Mouse (Mus musculus): ENCODE measurements at regions not wholly inside any gene's neighbourhood (a gene's known extent, or its start where the extent isn't known, plus 50 kb on each side); places are given as distances from the start of the nearest gene placed in this dataset.

- DNase-seq: no peak
- H3K4me3 ChIP-seq (replicated peaks; ENCODE audit: low read depth, low read length): no peak overlapping the region
- WGBS: 85% methylated on average over 8 of the region's 8 CpGs
Measured at GRCm38 (mm10) chr4:124417176-124417575, 193.4 kb downstream of the 3100002H09Rik start.

DNA sequence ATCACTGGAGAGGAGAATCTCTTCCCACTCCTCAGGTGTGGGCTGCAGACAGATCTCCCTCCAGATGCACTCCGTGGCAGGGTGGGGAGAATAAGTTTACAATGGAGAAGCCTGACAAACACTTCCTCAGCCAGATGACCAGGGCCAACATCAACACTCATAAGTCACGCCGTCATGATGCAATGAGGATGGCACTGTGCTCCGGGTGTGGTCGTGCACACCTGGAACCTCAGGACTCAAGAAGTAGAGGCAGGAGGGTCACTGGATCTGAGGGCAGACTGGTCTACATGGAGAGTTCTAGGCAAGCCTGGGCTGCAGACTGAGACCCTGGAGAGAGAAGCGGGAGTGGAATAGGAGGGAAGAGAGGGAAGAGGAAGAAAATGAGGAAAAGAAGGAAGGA lies 194.3 kb downstream of the 3100002H09Rik start:
- Histone ChIP-seq H3K27me3 (ENCODE audit: control insufficient read depth, insufficient read depth, low read length) (no peaks in the 10 kb centered on the region), H3K4me2 (ENCODE audit: low read length) (no peak overlapping the region), H3K9ac (replicated peaks; ENCODE audit: low read length) (no peak overlapping the region), H3K36me3 (ENCODE audit: control insufficient read depth, insufficient read depth, low read length) (no peaks in the 10 kb centered on the region), H3K9me3 (ENCODE audit: control insufficient read depth, low read length) (peaks cover 3% of the 10 kb centered on the region; the same call in 1 of the 2 replicates), H3K27ac (replicated peaks; ENCODE audit: low read depth, low read length) (no peak overlapping the region), H3K4me3 (replicated peaks; ENCODE audit: low read depth, low read length) (no peak overlapping the region), H3K4me1 (ENCODE audit: control insufficient read depth, insufficient read depth, low read length) (no peaks in the 10 kb centered on the region)
- 93% methylated on average over 6 of the region's 6 CpGs for WGBS
- ATAC-seq (ENCODE audit: low FRiP score, low TSS enrichment) (no peak), DNase-seq (no peak)

More at GRCm38 (mm10) chr4:124417176-124417575, 193.4 kb downstream of the 3100002H09Rik start:
- Histone ChIP-seq H3K9ac (replicated peaks; ENCODE audit: low read length) (no peak overlapping the region), H3K36me3 (ENCODE audit: control insufficient read depth, insufficient read depth, low read length) (no peaks in the 10 kb centered on the region), H3K27ac (replicated peaks; ENCODE audit: low read depth, low read length) (no peak overlapping the region), H3K9me3 (ENCODE audit: control insufficient read depth, low read length) (peaks cover 3% of the 10 kb centered on the region; the same call in 1 of the 2 replicates), H3K27me3 (ENCODE audit: control insufficient read depth, insufficient read depth, low read length) (no peaks in the 10 kb centered on the region), H3K4me1 (ENCODE audit: control insufficient read depth, insufficient read depth, low read length) (no peaks in the 10 kb centered on the region), H3K4me2 (ENCODE audit: low read length) (no peak overlapping the region)
- no peak for ATAC-seq (ENCODE audit: low FRiP score, low TSS enrichment)

- WGBS: 94% methylated on average over 7 of the region's 7 CpGs
- no peaks in the 10 kb centered on the region for H3K36me3 ChIP-seq (ENCODE audit: control insufficient read depth, insufficient read depth, low read length)
- no peaks in the 10 kb centered on the region for H3K4me1 ChIP-seq (ENCODE audit: control insufficient read depth, insufficient read depth, low read length)
- no peak for DNase-seq
- ATAC-seq (ENCODE audit: low FRiP score, low TSS enrichment): no peak
- no peak overlapping the region for H3K4me3 ChIP-seq (replicated peaks; ENCODE audit: low read depth, low read length)
- H3K4me2 ChIP-seq (ENCODE audit: low read length): no peak overlapping the region
- no peaks in the 10 kb centered on the region for H3K27me3 ChIP-seq (ENCODE audit: control insufficient read depth, insufficient read depth, low read length)
- H3K9ac ChIP-seq (replicated peaks; ENCODE audit: low read length): no peak overlapping the region
- H3K9me3 ChIP-seq (ENCODE audit: control insufficient read depth, low read length): no peaks in the 10 kb centered on the region
- no peak overlapping the region for H3K27ac ChIP-seq (replicated peaks; ENCODE audit: low read depth, low read length)
Measured at GRCm38 (mm10) chr4:124414386-124414785, 196.2 kb downstream of the 3100002H09Rik start.

- no peak for ATAC-seq (ENCODE audit: low FRiP score, low TSS enrichment)
- H3K4me2 ChIP-seq (ENCODE audit: low read length): no peak overlapping the region
- no peak overlapping the region for H3K4me3 ChIP-seq (replicated peaks; ENCODE audit: low read depth, low read length)
- DNase-seq: no peak
- H3K9ac ChIP-seq (replicated peaks; ENCODE audit: low read length): no peak overlapping the region
- 96% methylated on average over 1 of the region's 1 CpGs for WGBS
- no peaks in the 10 kb centered on the region for H3K9me3 ChIP-seq (ENCODE audit: control insufficient read depth, low read length)
- H3K27ac ChIP-seq (replicated peaks; ENCODE audit: low read depth, low read length): no peak overlapping the region
- H3K36me3 ChIP-seq (ENCODE audit: control insufficient read depth, insufficient read depth, low read length): no peaks in the 10 kb centered on the region
- no peaks in the 10 kb centered on the region for H3K4me1 ChIP-seq (ENCODE audit: control insufficient read depth, insufficient read depth, low read length)
- H3K27me3 ChIP-seq (ENCODE audit: control insufficient read depth, insufficient read depth, low read length): no peaks in the 10 kb centered on the region
Measured at GRCm38 (mm10) chr4:124409279-124409678, 201.3 kb downstream of the 3100002H09Rik start.

DNA sequence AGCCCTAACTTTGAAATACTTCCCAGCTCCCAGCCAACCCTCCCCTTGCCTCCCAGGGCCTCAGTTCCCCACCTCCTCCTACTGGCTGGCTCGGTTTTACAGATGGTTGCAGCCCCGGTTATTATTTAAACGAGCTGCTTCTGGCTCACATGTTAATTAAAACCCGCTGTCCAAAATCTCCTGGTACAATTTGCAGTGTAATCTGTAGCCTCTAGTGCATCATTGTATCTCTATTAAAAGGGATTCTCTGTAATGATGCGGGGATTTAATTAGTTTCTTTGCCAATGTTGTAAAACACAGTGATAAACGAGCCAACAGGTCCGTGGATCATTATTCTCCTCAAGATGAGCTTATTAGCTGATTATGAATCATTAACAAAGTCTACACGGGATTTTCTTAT lies 208.5 kb downstream of the 3100002H09Rik start:
- no peaks in the 10 kb centered on the region for H3K9me3 ChIP-seq (ENCODE audit: control insufficient read depth, low read length)
- ATAC-seq (ENCODE audit: low FRiP score, low TSS enrichment): no peak

DNA sequence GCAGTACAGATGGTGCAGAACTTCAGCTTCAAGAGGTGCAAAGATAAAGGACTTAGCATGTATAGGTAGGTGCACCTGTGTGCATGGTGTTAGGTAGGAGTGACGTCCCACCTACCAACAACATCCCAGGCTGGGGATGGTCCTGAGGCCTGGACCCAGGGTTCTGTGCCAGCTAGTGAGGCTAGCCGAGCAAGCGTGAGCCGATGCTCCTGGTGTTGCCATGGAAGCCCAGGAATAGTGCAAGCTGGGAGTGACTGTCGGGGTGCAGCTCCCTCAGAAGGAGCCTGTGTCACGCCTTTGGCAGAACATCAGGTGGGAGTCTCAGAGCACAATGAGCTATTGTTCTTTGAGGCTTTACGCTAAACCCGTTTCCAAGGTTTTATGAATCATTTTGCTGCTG lies 209.9 kb downstream of the 3100002H09Rik start:
- H3K27me3 ChIP-seq (ENCODE audit: control insufficient read depth, insufficient read depth, low read length): no peaks in the 10 kb centered on the region
- no peaks in the 10 kb centered on the region for H3K36me3 ChIP-seq (ENCODE audit: control insufficient read depth, insufficient read depth, low read length)
- peaks cover 10% of the 10 kb centered on the region; the same call in 1 of the 2 replicates for H3K4me1 ChIP-seq (ENCODE audit: control insufficient read depth, insufficient read depth, low read length)
- no peak overlapping the region for H3K4me3 ChIP-seq (replicated peaks; ENCODE audit: low read depth, low read length)
- H3K27ac ChIP-seq (replicated peaks; ENCODE audit: low read depth, low read length): no peak overlapping the region
- H3K9me3 ChIP-seq (ENCODE audit: control insufficient read depth, low read length): no peaks in the 10 kb centered on the region
- no peak overlapping the region for H3K9ac ChIP-seq (replicated peaks; ENCODE audit: low read length)
- DNase-seq (no peak), ATAC-seq (ENCODE audit: low FRiP score, low TSS enrichment) (peak; percentile 17; the same call in 1 of the 2 replicates)
- WGBS: 59% methylated on average over 8 of the region's 8 CpGs
- no peak overlapping the region for H3K4me2 ChIP-seq (ENCODE audit: low read length)

More for the DNA sequence above, 208.5 kb downstream of the 3100002H09Rik start:
- 52% methylated on average over 8 of the region's 8 CpGs for WGBS
- H3K9ac ChIP-seq (replicated peaks; ENCODE audit: low read length): no peak overlapping the region
- no peaks in the 10 kb centered on the region for H3K27me3 ChIP-seq (ENCODE audit: control insufficient read depth, insufficient read depth, low read length)
- H3K4me3 ChIP-seq (replicated peaks; ENCODE audit: low read depth, low read length): no peak overlapping the region
- H3K36me3 ChIP-seq (ENCODE audit: control insufficient read depth, insufficient read depth, low read length): no peaks in the 10 kb centered on the region
- DNase-seq: peak; percentile 51
- no peak overlapping the region for H3K27ac ChIP-seq (replicated peaks; ENCODE audit: low read depth, low read length)
- no peak overlapping the region for H3K4me2 ChIP-seq (ENCODE audit: low read length)
- H3K4me1 ChIP-seq (ENCODE audit: control insufficient read depth, insufficient read depth, low read length): peaks cover 10% of the 10 kb centered on the region; the same call in 1 of the 2 replicates

GRCm38 (mm10) chr4:124400136-124400675 lies 210.4 kb downstream of the 3100002H09Rik start:
- no peaks in the 10 kb centered on the region for H3K27me3 ChIP-seq (ENCODE audit: control insufficient read depth, insufficient read depth, low read length)
- H3K27ac ChIP-seq (replicated peaks; ENCODE audit: low read depth, low read length): no peak overlapping the region
- H3K4me2 ChIP-seq (ENCODE audit: low read length): no peak overlapping the region
- 49% methylated on average over 6 of the region's 6 CpGs for WGBS
- no peak overlapping the region for H3K4me3 ChIP-seq (replicated peaks; ENCODE audit: low read depth, low read length)
- no peak overlapping the region for H3K9ac ChIP-seq (replicated peaks; ENCODE audit: low read length)
- no peak for ATAC-seq (ENCODE audit: low FRiP score, low TSS enrichment)
- H3K4me1 ChIP-seq (ENCODE audit: control insufficient read depth, insufficient read depth, low read length): peaks cover 10% of the 10 kb centered on the region; the same call in 1 of the 2 replicates
- H3K9me3 ChIP-seq (ENCODE audit: control insufficient read depth, low read length): no peaks in the 10 kb centered on the region
- no peak for DNase-seq
- no peaks in the 10 kb centered on the region for H3K36me3 ChIP-seq (ENCODE audit: control insufficient read depth, insufficient read depth, low read length)

GRCm38 (mm10) chr4:124398354-124398753 lies 212.2 kb downstream of the 3100002H09Rik start:
- no peak for ATAC-seq (ENCODE audit: low FRiP score, low TSS enrichment)
- 21% methylated on average over 9 of the region's 9 CpGs for WGBS
- Histone ChIP-seq H3K27me3 (ENCODE audit: control insufficient read depth, insufficient read depth, low read length) (no peaks in the 10 kb centered on the region), H3K4me1 (ENCODE audit: control insufficient read depth, insufficient read depth, low read length) (peaks cover 13% of the 10 kb centered on the region), H3K27ac (replicated peaks; ENCODE audit: low read depth, low read length) (no peak overlapping the region), H3K4me3 (replicated peaks; ENCODE audit: low read depth, low read length) (no peak overlapping the region), H3K9ac (replicated peaks; ENCODE audit: low read length) (no peak overlapping the region), H3K9me3 (ENCODE audit: control insufficient read depth, low read length) (no peaks in the 10 kb centered on the region), H3K4me2 (ENCODE audit: low read length) (no peak overlapping the region), H3K36me3 (ENCODE audit: control insufficient read depth, insufficient read depth, low read length) (no peaks in the 10 kb centered on the region)
- DNase-seq: no peak

DNA sequence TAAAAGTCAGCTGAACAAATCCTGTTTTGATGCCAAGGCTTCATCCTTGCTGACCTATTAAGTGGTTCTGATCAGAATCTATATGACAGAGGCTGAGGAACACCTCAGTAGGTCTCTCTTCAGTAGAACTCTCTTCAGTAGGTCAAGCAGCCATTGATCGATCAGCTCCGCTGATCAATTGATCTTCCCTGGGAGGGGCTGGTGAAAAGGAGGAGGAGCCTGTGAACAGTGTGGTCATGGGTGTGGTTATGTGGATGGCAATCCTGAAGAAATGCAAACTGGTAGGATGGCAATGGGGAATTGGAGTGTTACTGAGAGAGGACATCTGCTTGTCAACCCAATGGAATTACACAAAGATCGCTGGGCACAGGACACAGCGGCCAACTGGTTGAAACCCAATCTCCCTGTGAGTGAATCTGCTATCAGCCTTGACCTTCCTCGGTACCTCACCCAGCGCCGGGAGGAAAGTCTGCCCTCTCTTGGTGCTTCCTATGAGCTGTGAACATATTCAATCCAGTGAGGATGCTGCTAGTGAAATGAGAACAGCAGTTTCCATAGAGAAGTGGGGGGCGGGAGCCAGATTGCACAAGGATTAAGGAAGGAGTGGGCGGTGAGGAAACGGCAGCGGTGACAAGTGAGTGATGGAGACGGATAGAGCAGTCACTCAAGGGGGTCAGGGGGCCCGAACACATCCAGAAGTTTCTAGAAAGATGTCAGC lies 213.9 kb downstream of the 3100002H09Rik start:
- H3K9me3 ChIP-seq (ENCODE audit: control insufficient read depth, low read length): no peaks in the 10 kb centered on the region
- H3K4me1 ChIP-seq (ENCODE audit: control insufficient read depth, insufficient read depth, low read length): peaks cover 13% of the 10 kb centered on the region
- H3K4me3 ChIP-seq (replicated peaks; ENCODE audit: low read depth, low read length): no peak overlapping the region
- DNase-seq: no peak
- H3K27me3 ChIP-seq (ENCODE audit: control insufficient read depth, insufficient read depth, low read length): no peaks in the 10 kb centered on the region
- H3K36me3 ChIP-seq (ENCODE audit: control insufficient read depth, insufficient read depth, low read length): no peaks in the 10 kb centered on the region
- ATAC-seq (ENCODE audit: low FRiP score, low TSS enrichment): no peak
- no peak overlapping the region for H3K4me2 ChIP-seq (ENCODE audit: low read length)
- H3K9ac ChIP-seq (replicated peaks; ENCODE audit: low read length): no peak overlapping the region
- WGBS: 56% methylated on average over 13 of the region's 13 CpGs
- no peak overlapping the region for H3K27ac ChIP-seq (replicated peaks; ENCODE audit: low read depth, low read length)
